Mouse (Mus musculus) forebrain, embryonic 14.5 days (tissue): ENCODE results near the gene Lrrc49. TPM values are rescaled to one million over a fixed set of nuclear protein-coding genes. Genes with fewer than 3 reads are reported as not detected.

Source experiments
- ATAC-seq: fragments of 200-750 bp; cut with Nextera tagmentation; 2 replicates; pipeline ENCODE4 v1.8.0; 2017; ENCODE audit warnings: mild to moderate bottlenecking, moderate library complexity
- DNase-seq: peaks from one replicate; pipeline ENCODE4 v3.0.0-alpha.2; 2015; ENCODE audit warnings: low spot score
- H3K27ac ChIP-seq: fragments of 300-500 bp; sonication (generic); 2 replicates; pipeline ENCODE4 v1.5.1; 2014; ENCODE audit warnings: low read depth, mild to moderate bottlenecking, control low read depth, low read length, moderate library complexity
- H3K27me3 ChIP-seq: fragments of 300-500 bp; sonication (generic); replicated peaks from 2 replicates; pipeline ENCODE4 v1.6.1; 2014; ENCODE audit warnings: low read length, control low read depth, mixed read lengths; ENCODE audit not compliant: control insufficient read depth, insufficient read depth
- H3K36me3 ChIP-seq: fragments of 300-500 bp; sonication (generic); 2 replicates; pipeline ENCODE4 v1.6.1; 2014; ENCODE audit warnings: low read length, control low read depth; ENCODE audit not compliant: control insufficient read depth, insufficient read depth
- H3K4me1 ChIP-seq: fragments of 300-500 bp; sonication (generic); 2 replicates; pipeline ENCODE4 v1.6.1; 2014; ENCODE audit warnings: antibody characterized with exemption, low read length, control low read depth; ENCODE audit not compliant: control insufficient read depth, insufficient read depth
- H3K4me2 ChIP-seq: fragments of 300-500 bp; sonication (generic); 2 replicates; pipeline ENCODE4 v1.6.1; 2014; ENCODE audit warnings: mild to moderate bottlenecking, control low read depth, low read length
- H3K4me3 ChIP-seq: fragments of 300-500 bp; sonication (generic); 2 replicates; pipeline ENCODE4 v1.5.1; 2014; ENCODE audit warnings: low read depth, low read length, control low read depth
- H3K9ac ChIP-seq: fragments of 300-500 bp; sonication (generic); 2 replicates; pipeline ENCODE4 v1.6.1; 2014; ENCODE audit warnings: mild to moderate bottlenecking, low read length, control low read depth, moderate library complexity
- H3K9me3 ChIP-seq: fragments of 300-500 bp; sonication (generic); replicated peaks from 2 replicates; pipeline ENCODE4 v1.6.1; 2016; ENCODE audit warnings: low read length, control low read depth, mixed read lengths; ENCODE audit not compliant: control insufficient read depth
- WGBS: fragments of 180-500 bp; shearing (Covaris S2); extraction: QIAGEN DNeasy Blood & Tissue Kit; methylation state at CpG from one replicate; pipeline ENCODE4 v1.1.7; 2014; 5-methylcytosine and 5-hydroxymethylcytosine counted together
- polyA plus RNA-seq: library from polyadenylated mRNA; unstranded; fragments of >200 nt; fragmentation: Nextera tagmentation; extraction: Ambion mirVana; gene quantifications from 2 replicates; pipeline ENCODE4 v1.2.1, GENCODE M21; 2014

Lrrc49 gene
- polyA plus RNA-seq, 1 experiment from 2014 or later = 72.3 TPM

DNA sequence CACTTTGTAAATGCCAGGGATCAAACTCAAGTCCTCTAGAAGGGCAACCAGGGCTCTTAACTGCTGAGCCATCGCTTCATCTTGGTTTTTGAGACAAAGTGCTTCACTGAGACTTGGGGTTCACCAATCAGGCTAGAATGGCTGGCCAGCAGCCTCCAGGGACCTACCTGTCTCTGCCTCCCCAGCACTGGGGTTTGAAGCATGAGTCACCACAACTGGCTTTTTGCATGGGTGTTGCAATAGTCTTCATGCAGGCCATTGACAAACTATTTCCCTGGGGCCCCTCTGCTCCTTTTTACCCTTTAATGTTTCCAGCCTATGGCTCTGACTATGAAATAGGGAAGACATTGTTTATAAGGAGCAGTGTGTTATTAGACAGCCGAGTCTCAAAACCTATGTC is 160.1 kb downstream of the Lrrc49 start:
- Histone ChIP-seq H3K27me3 (no peaks in the 10 kb centered on the region), H3K4me3 (no peak overlapping the region), H3K9ac (no peak overlapping the region), H3K27ac (no peak overlapping the region), H3K36me3 (no peaks in the 10 kb centered on the region), H3K4me1 (no peaks in the 10 kb centered on the region), H3K9me3 (no peaks in the 10 kb centered on the region), H3K4me2 (no peak overlapping the region)
- 87% methylated on average over 2 of the region's 2 CpGs for WGBS
- DNase-seq (no peak), ATAC-seq (no peak)

DNA sequence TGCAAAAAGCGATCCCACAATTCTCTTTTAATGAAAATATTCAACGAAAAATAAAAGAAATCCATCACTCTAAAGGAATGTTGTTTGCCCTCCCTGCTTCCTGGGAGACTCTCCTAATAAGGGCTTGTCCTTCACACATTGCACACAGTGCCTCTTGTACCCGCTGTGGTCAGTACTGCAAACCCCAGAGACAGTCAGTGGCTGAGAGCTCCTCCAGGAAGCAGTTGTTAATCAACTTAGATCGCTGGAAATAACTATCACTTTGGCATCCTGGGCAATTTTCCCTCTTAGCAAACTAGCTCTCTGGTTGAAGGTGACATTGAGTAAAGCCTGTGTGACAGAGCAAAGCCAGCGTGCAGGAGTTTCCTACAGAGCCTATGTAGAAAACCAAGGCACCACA is 160.9 kb downstream of the Lrrc49 start:
- Histone ChIP-seq H3K4me1 (no peaks in the 10 kb centered on the region), H3K36me3 (no peaks in the 10 kb centered on the region), H3K9me3 (no peaks in the 10 kb centered on the region), H3K27me3 (0 out of 2 replicates have a peak, but pooled peaks cover 2% of the 10 kb centered on the region), H3K4me2 (no peak overlapping the region), H3K27ac (no peak overlapping the region), H3K9ac (no peak overlapping the region), H3K4me3 (no peak overlapping the region)
- DNase-seq (no peak), ATAC-seq (no peak)
- 82% methylated on average over 5 of the region's 5 CpGs for WGBS

DNA sequence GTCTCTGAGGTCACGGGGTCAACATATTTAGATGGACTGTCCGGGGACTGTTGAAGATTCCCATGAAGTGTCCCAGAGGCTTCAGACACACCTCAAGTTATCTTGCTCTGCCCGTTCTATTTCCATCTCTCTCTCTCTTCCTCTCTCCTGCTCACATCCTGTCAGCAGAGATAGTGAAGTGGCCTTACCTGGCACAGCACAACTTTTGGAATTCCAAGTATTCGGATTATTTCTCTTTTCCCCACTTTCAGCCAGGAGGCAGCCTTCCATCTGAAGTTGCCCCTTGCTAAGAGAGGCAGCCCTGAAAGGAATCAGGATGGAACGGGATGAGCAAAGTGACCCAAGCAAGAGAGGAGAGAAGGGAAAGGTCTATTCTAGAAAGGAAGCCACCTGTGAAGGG is 161.8 kb downstream of the Lrrc49 start:
- Histone ChIP-seq H3K9ac (no peak overlapping the region), H3K36me3 (no peaks in the 10 kb centered on the region), H3K4me3 (no peak overlapping the region), H3K27ac (no peak overlapping the region), H3K9me3 (no peaks in the 10 kb centered on the region), H3K4me1 (no peaks in the 10 kb centered on the region), H3K4me2 (no peak overlapping the region), H3K27me3 (peaks cover 3% of the 10 kb centered on the region; the same call in 1 of the 2 replicates)
- DNase-seq = no peak
- no peak for ATAC-seq
- 88% methylated on average over 5 of the region's 5 CpGs for WGBS

DNA sequence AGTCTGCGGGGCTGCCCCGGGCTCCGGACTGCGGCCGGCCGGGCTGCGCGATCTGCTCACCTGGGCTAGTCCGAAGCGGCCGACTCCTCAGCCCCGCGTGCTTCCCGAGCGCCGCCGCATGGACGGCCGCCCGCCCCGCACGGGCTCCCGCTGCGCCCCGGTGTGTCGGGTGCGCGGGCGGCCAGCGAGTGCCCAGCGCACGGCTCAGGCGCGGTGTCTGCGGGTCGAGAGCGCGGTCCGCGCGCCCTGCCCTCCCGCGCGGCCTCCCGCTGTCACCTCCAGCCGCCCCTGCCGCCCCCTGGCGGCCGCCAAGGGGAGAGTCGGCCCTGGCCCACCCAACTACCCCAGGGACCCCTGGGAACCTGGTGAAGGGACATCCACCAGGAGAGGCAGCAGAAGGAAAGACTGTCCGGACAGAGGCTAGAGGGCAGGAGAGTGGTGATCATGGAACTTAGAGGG is 166.1 kb downstream of the Lrrc49 start, which contains the start of gene Thsd4:
Thsd4 (minus strand) TSS at position 241 of the 459 bp plus-strand sequence.
- H3K36me3 ChIP-seq = no peaks in the 10 kb centered on the region
- ATAC-seq (peak; percentile 77), DNase-seq (peak; percentile 59)
- H3K4me2 ChIP-seq = peak within 1 kb of the TSS; percentile 74
- H3K4me3 ChIP-seq = peak within 1 kb of the TSS; percentile 49
- H3K27ac ChIP-seq = no peak within 1 kb of the TSS
- peaks cover 24% of the 10 kb centered on the region for H3K4me1 ChIP-seq
- peaks cover 3% of the 10 kb centered on the region; the same call in 1 of the 2 replicates for H3K27me3 ChIP-seq
- under 1% methylated on average over 29 of the region's 51 CpGs for WGBS
- peak within 1 kb of the TSS; percentile 65 for H3K9ac ChIP-seq
- H3K9me3 ChIP-seq = no peaks in the 10 kb centered on the region

DNA sequence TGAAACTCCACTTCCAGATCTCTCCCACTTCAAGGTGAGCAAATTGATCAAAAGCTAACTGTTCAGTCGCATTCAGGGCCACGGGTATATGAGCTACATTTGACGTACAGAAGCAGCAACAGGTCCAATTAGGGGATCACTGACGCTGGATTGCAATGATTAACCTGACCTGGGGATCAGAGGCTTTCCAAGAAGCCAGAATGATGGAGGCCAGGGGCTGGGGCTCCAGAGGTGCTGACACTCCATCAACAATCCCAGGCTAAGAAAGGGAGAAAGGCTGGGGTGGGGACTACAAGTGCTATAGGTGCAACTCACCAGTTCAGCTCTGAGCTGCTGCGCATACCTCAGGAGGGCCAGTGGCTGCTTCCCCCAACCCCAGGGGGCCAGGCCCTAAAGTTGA is 166.8 kb downstream of the Lrrc49 start:
- Histone ChIP-seq H3K27me3 (peaks cover 3% of the 10 kb centered on the region; the same call in 1 of the 2 replicates), H3K9ac (peak overlapping the region; percentile 65; the same call in 1 of the 2 replicates), H3K9me3 (no peaks in the 10 kb centered on the region), H3K4me1 (peaks cover 24% of the 10 kb centered on the region), H3K36me3 (no peaks in the 10 kb centered on the region), H3K4me3 (peak overlapping the region; percentile 49), H3K27ac (no peak overlapping the region), H3K4me2 (peak overlapping the region; percentile 74)
- ATAC-seq (no peak), DNase-seq (no peak)
- WGBS = 34% methylated on average over 5 of the region's 5 CpGs

DNA sequence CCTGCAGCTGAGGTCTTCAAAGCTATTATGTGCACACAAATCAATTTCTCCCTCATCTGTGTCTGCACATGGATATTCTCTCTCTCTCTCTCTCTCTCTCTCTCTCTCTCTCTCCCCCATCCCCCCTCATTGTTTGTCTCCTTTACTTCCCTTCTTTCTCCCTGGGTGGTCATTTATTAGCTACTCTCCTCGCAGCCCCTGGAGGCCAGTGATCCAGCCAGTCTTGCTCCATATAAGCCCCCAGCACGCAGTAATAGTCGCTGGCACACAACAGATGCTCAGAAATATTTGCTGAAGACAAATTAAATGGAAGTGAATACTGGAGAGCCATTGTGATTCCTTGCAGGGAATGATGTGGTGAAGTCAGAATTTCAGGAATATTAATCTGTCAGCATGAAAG is 168.4 kb downstream of the Lrrc49 start:
- Histone ChIP-seq H3K4me2 (peak overlapping the region; percentile 74; the same call in 1 of the 2 replicates), H3K36me3 (no peaks in the 10 kb centered on the region), H3K27ac (no peak overlapping the region), H3K27me3 (peaks cover 3% of the 10 kb centered on the region; the same call in 1 of the 2 replicates), H3K9ac (no peak overlapping the region), H3K4me1 (peaks cover 24% of the 10 kb centered on the region), H3K4me3 (no peak overlapping the region), H3K9me3 (no peaks in the 10 kb centered on the region)
- ATAC-seq = no peak
- no peak for DNase-seq
- 19% methylated on average over 3 of the region's 3 CpGs for WGBS

Other genes starting within 250 kb of the Lrrc49 start
- 3.4 and 4.9 TPM in 2 replicates for gene Thsd4, start 166.1 kb downstream of the Lrrc49 start, polyA plus RNA-seq
- 5.9 and 7.8 TPM in 2 replicates for gene Larp6, start 24.8 kb upstream of the Lrrc49 start, polyA plus RNA-seq
- 12.5 and 13.5 TPM in 2 replicates for gene Uaca, start 106.4 kb upstream of the Lrrc49 start, polyA plus RNA-seq